ENCODE assay signal across 23 mouse cellular contexts in the genomic region with DNA sequence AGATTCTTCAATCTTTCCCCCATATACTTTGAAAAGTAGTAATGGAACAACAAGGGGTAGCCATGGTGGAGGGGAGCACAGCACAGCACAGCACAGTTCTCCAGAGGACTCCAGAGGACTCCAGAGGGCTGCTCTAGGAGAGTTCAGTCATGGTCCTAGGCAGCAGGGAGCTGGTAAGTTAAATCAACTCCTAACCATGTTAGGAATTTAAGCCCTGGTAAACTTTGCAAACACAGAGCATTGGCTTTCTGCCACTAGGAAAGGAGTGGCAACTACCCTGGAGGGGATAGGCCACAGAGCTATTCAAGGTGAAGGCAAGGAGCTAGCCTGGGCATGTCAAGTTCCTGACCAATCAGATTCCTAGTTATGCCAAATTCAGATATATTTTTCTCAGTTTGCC. TPM values are rescaled to one million over a fixed set of nuclear protein-coding genes. Genes with fewer than 3 reads are reported as not detected.
A peak's percentile ranks its signal among the peaks of the same experiment; 100 is the strongest.
DNase-seq lines count a peak whose midpoint lies in the region; ATAC-seq and TF ChIP-seq lines count a peak whose summit lies in the region.
"Had no signal": no experiment of that assay in that cellular context is flagged by ENCODE, and none has a peak within 500 bp of the region (broad histone marks: within the 10 kb centered on the region; RNA-seq: fewer than 3 reads in every experiment).

No protein-coding gene starts in this region.

- H3K9me3 ChIP-seq in heart, embryonic 13.5 days: no peaks in the 10 kb centered on the region
- no peaks in the 10 kb centered on the region for H3K9me3 ChIP-seq in heart, embryonic 10.5 days
- H3K9me3 ChIP-seq in limb, embryonic 13.5 days: no peaks in the 10 kb centered on the region
- no peaks in the 10 kb centered on the region for H3K9me3 ChIP-seq in limb, embryonic 10.5 days (replicated peaks)
- H3K9me3 ChIP-seq in stomach, embryonic 15.5 days: no peaks in the 10 kb centered on the region
- H3K9me3 ChIP-seq: embryonic facial prominence, embryonic 13.5 days; forebrain, embryonic 12.5 days; G1E; midbrain, embryonic 12.5 days had no signal

- H3K36me3 ChIP-seq in heart, embryonic 13.5 days: no peaks in the 10 kb centered on the region; the same call in none of the 2 replicates
- H3K36me3 ChIP-seq in heart, embryonic 10.5 days: no peaks in the 10 kb centered on the region
- H3K36me3 ChIP-seq in limb, embryonic 13.5 days: no peaks in the 10 kb centered on the region
- H3K36me3 ChIP-seq in limb, embryonic 10.5 days: no peaks in the 10 kb centered on the region
- H3K36me3 ChIP-seq in stomach, embryonic 15.5 days: no peaks in the 10 kb centered on the region
- H3K36me3 ChIP-seq: embryonic facial prominence, embryonic 13.5 days; forebrain, embryonic 12.5 days; G1E; midbrain, embryonic 12.5 days had no signal

- H3K9ac ChIP-seq in heart, embryonic 13.5 days: no peak overlapping the region
- H3K9ac ChIP-seq in limb, embryonic 13.5 days: no peak overlapping the region
- no peak overlapping the region for H3K9ac ChIP-seq in stomach, embryonic 15.5 days
- H3K9ac ChIP-seq: embryonic facial prominence, embryonic 13.5 days; forebrain, embryonic 12.5 days; midbrain, embryonic 12.5 days had no signal

- no peak for ATAC-seq in heart, embryonic 13.5 days (ENCODE audit: extremely low read depth, insufficient number of reproducible peaks, low FRiP score, low TSS enrichment)
- ATAC-seq in limb, embryonic 13.5 days (ENCODE audit: low FRiP score, low read depth): no peak
- 0 out of 2 replicates have a peak, but pooled peaks have one; percentile 20 for ATAC-seq in stomach, embryonic 15.5 days (ENCODE audit: insufficient read depth, low FRiP score, low read depth)
- ATAC-seq: hindbrain, postnatal 0 days had no signal

- no peak overlapping the region for H3K4me2 ChIP-seq in heart, embryonic 13.5 days
- no peak overlapping the region for H3K4me2 ChIP-seq in limb, embryonic 13.5 days (replicated peaks)
- H3K4me2 ChIP-seq in stomach, embryonic 15.5 days: no peak overlapping the region
- H3K4me2 ChIP-seq: embryonic facial prominence, embryonic 13.5 days; forebrain, embryonic 12.5 days; midbrain, embryonic 12.5 days had no signal

- TF ChIP-seq POLR2A in embryonic fibroblast, embryonic 13.5 days (IDR thresholded peaks at IDR 0.05; ENCODE audit: low read depth, low read length): no peak

- peak overlapping the region; percentile 36; the same call in 1 of the 2 replicates for H3K27ac ChIP-seq in heart, embryonic 13.5 days (replicated peaks)
- no peak overlapping the region for H3K27ac ChIP-seq in heart, embryonic 10.5 days
- H3K27ac ChIP-seq in limb, embryonic 13.5 days: peak overlapping the region; percentile 2; the same call in 1 of the 2 replicates
- H3K27ac ChIP-seq in limb, embryonic 10.5 days: no peak overlapping the region
- peak overlapping the region; percentile 85 for H3K27ac ChIP-seq in embryonic fibroblast, embryonic 13.5 days (ENCODE audit: insufficient read depth, low read length)
- no peak overlapping the region for H3K27ac ChIP-seq in stomach, embryonic 15.5 days
- H3K27ac ChIP-seq: embryonic facial prominence, embryonic 13.5 days; forebrain, embryonic 12.5 days; hindbrain, postnatal 0 days; midbrain, embryonic 12.5 days had no signal

- H3K27me3 ChIP-seq in heart, embryonic 13.5 days (replicated peaks): no peaks in the 10 kb centered on the region
- H3K27me3 ChIP-seq in heart, embryonic 10.5 days (ENCODE audit: insufficient read depth, poor library complexity, severe bottlenecking): no peaks in the 10 kb centered on the region
- no peaks in the 10 kb centered on the region for H3K27me3 ChIP-seq in limb, embryonic 13.5 days
- H3K27me3 ChIP-seq in limb, embryonic 10.5 days (ENCODE audit: low read depth, poor library complexity, severe bottlenecking): no peaks in the 10 kb centered on the region
- H3K27me3 ChIP-seq in stomach, embryonic 15.5 days (replicated peaks): no peaks in the 10 kb centered on the region
- H3K27me3 ChIP-seq: embryonic facial prominence, embryonic 13.5 days; forebrain, embryonic 12.5 days had no signal

- H3K4me3 ChIP-seq in heart, embryonic 13.5 days: no peak overlapping the region
- no peak overlapping the region for H3K4me3 ChIP-seq in heart, embryonic 10.5 days
- no peak overlapping the region for H3K4me3 ChIP-seq in limb, embryonic 13.5 days
- H3K4me3 ChIP-seq in limb, embryonic 10.5 days: no peak overlapping the region
- H3K4me3 ChIP-seq in embryonic fibroblast, embryonic 13.5 days (ENCODE audit: insufficient read depth, low read length): no peak overlapping the region
- H3K4me3 ChIP-seq in stomach, embryonic 15.5 days (replicated peaks): no peak overlapping the region
- H3K4me3 ChIP-seq: embryonic facial prominence, embryonic 13.5 days; forebrain, embryonic 12.5 days; midbrain, embryonic 12.5 days; myocyte had no signal

- no peak for TF ChIP-seq CTCF in embryonic fibroblast, embryonic 13.5 days (IDR thresholded peaks at IDR 0.05; ENCODE audit: borderline replicate concordance, insufficient read depth, low read length)

- no peak for DNase-seq in heart, embryonic 10.5 days (ENCODE audit: low spot score)
- DNase-seq in limb, embryonic 10.5 days (ENCODE audit: low spot score): no peak
- DNase-seq in adrenal gland, postnatal 25 days: no peak
- no peak for DNase-seq in left cerebral cortex, adult 9 months (ENCODE audit: low spot score in 2 of 2)
- DNase-seq: cerebellum, postnatal 36 days; kidney, postnatal 10 days; layer of hippocampus, adult 9-11 months; left cerebral cortex, postnatal 4 days; thymus, adult 18-20 months had no signal

- H3K4me1 ChIP-seq in heart, embryonic 13.5 days: peaks cover 74% of the 10 kb centered on the region
- peaks cover 10% of the 10 kb centered on the region; the same call in 1 of the 2 replicates for H3K4me1 ChIP-seq in heart, embryonic 10.5 days
- peaks cover 4% of the 10 kb centered on the region for H3K4me1 ChIP-seq in limb, embryonic 13.5 days
- no peaks in the 10 kb centered on the region for H3K4me1 ChIP-seq in limb, embryonic 10.5 days
- H3K4me1 ChIP-seq in embryonic fibroblast, embryonic 13.5 days (ENCODE audit: control insufficient read depth, insufficient read depth, low read length): no peaks in the 10 kb centered on the region
- peaks cover 7% of the 10 kb centered on the region; the same call in 1 of the 2 replicates for H3K4me1 ChIP-seq in stomach, embryonic 15.5 days

RNA-seq across cellular contexts. Expression of a gene that starts 56.4 kb away (rescaled TPM):
- polyA plus RNA-seq in heart, embryonic 13.5 days (2015; fragmentation: Nextera tagmentation; extraction: Ambion mirVana): not detected in 2 replicates
- not detected in 2 replicates for polyA plus RNA-seq in heart, embryonic 10.5 days (2016; fragmentation: Nextera tagmentation; extraction: Ambion mirVana)
- not detected in 2 replicates for polyA plus RNA-seq in limb, embryonic 13.5 days (2015; fragmentation: Nextera tagmentation; extraction: Ambion mirVana)
- polyA plus RNA-seq in limb, embryonic 10.5 days (2016; fragmentation: Nextera tagmentation; extraction: Ambion mirVana): not detected in 2 replicates
- not detected in 2 replicates for polyA plus RNA-seq in embryonic fibroblast, embryonic 13.5 days (2011; ENCODE audit: insufficient read length, low read depth, missing spikeins)
- not detected in 2 replicates for polyA plus RNA-seq in stomach, embryonic 15.5 days (2015; fragmentation: Nextera tagmentation; extraction: Ambion mirVana)
- not detected in 2 replicates for total RNA-seq in adrenal gland, postnatal 25 days (2021)
- total RNA-seq: adrenal gland, postnatal 4 days; G1E; hindbrain, postnatal 0 days; left cerebral cortex, postnatal 4 days had no signal
- polyA plus RNA-seq: C2C12; embryonic facial prominence, embryonic 13.5 days; forebrain, embryonic 12.5 days; G1E; heart, embryonic 14.5 days; hindbrain, postnatal 0 days; liver, embryonic 16.5 days; midbrain, embryonic 12.5 days; myocyte had no signal

Comparison
In these comparisons a context has a peak if more than half of its experiments do, and no peak if none do; other contexts are left out.
1. H3K27ac ChIP-seq: peak in heart, embryonic 13.5 days (single experiment), limb, embryonic 13.5 days (single experiment) and embryonic fibroblast, embryonic 13.5 days (single experiment); none in heart, embryonic 10.5 days (single experiment), limb, embryonic 10.5 days (single experiment) and stomach, embryonic 15.5 days (single experiment).